In genomic region chr4:33146679-33147291, GRCm38 (mm10) we compare ENCODE assay signal across 10 mouse cellular contexts. TPM values are rescaled to one million over a fixed set of nuclear protein-coding genes. Genes with fewer than 3 reads are reported as not detected.
DNase-seq lines count a peak whose midpoint lies in the region; ATAC-seq and TF ChIP-seq lines count a peak whose summit lies in the region.
"Had no signal": no experiment of that assay in that cellular context is flagged by ENCODE, and none has a peak within 500 bp of the region (broad histone marks: within the 10 kb centered on the region; RNA-seq: fewer than 3 reads in every experiment).

No protein-coding gene starts in this region.

- H3K4me1 ChIP-seq in forebrain, embryonic 11.5 days (replicated peaks; ENCODE audit: control insufficient read depth, insufficient read depth, low read length) = no peaks in the 10 kb centered on the region
- H3K4me1 ChIP-seq in forebrain, embryonic 16.5 days (replicated peaks; ENCODE audit: control insufficient read depth, insufficient read depth, low read length) = no peaks in the 10 kb centered on the region
- H3K4me1 ChIP-seq in lung, embryonic 14.5 days (ENCODE audit: insufficient read depth) = peaks cover 3% of the 10 kb centered on the region; the same call in 1 of the 2 replicates

- no peaks in the 10 kb centered on the region for H3K27me3 ChIP-seq in forebrain, embryonic 11.5 days (ENCODE audit: control insufficient read depth, insufficient read depth, low read length)
- H3K27me3 ChIP-seq in forebrain, embryonic 16.5 days (replicated peaks; ENCODE audit: control insufficient read depth, insufficient read depth, low read length) = no peaks in the 10 kb centered on the region
- no peaks in the 10 kb centered on the region for H3K27me3 ChIP-seq in lung, embryonic 14.5 days (ENCODE audit: insufficient read depth, low read length)

- H3K27ac ChIP-seq in forebrain, embryonic 11.5 days (ENCODE audit: low read depth, low read length) = no peak overlapping the region
- no peak overlapping the region for H3K27ac ChIP-seq in forebrain, embryonic 16.5 days (ENCODE audit: low read length)
- H3K27ac ChIP-seq in lung, embryonic 14.5 days (ENCODE audit: low read depth) = no peak overlapping the region

- H3K4me2 ChIP-seq in forebrain, embryonic 11.5 days (ENCODE audit: low read depth, low read length, severe bottlenecking) = no peak overlapping the region
- no peak overlapping the region for H3K4me2 ChIP-seq in forebrain, embryonic 16.5 days (ENCODE audit: low read length)
- H3K4me2 ChIP-seq in lung, embryonic 14.5 days = peak overlapping the region; percentile 33; the same call in 1 of the 2 replicates

- H3K4me3 ChIP-seq in forebrain, embryonic 11.5 days (ENCODE audit: low read depth, low read length) = no peak overlapping the region
- H3K4me3 ChIP-seq in forebrain, embryonic 16.5 days (replicated peaks; ENCODE audit: low read length) = no peak overlapping the region
- no peak overlapping the region for H3K4me3 ChIP-seq in lung, embryonic 14.5 days (ENCODE audit: low read depth, low read length)

- no peak overlapping the region for H3K9ac ChIP-seq in forebrain, embryonic 11.5 days (ENCODE audit: low read length)
- no peak overlapping the region for H3K9ac ChIP-seq in forebrain, embryonic 16.5 days (replicated peaks; ENCODE audit: low read depth, low read length)
- no peak overlapping the region for H3K9ac ChIP-seq in lung, embryonic 14.5 days

- TF ChIP-seq CTCF in lung, embryonic 14.5 days (IDR thresholded peaks at IDR 0.05; ENCODE audit: low read depth) = no peak

- no peaks in the 10 kb centered on the region for H3K36me3 ChIP-seq in forebrain, embryonic 11.5 days (ENCODE audit: control insufficient read depth, insufficient read depth, low read length)
- no peaks in the 10 kb centered on the region for H3K36me3 ChIP-seq in forebrain, embryonic 16.5 days (ENCODE audit: control insufficient read depth, insufficient read depth)
- H3K36me3 ChIP-seq in lung, embryonic 14.5 days (ENCODE audit: insufficient read depth) = no peaks in the 10 kb centered on the region

- WGBS in forebrain, embryonic 11.5 days = 43% methylated on average over 20 of the region's 20 CpGs
- 39% methylated on average over 20 of the region's 20 CpGs for WGBS in forebrain, embryonic 16.5 days
- WGBS in lung, embryonic 14.5 days = 26% methylated on average over 20 of the region's 20 CpGs

- no peaks in the 10 kb centered on the region for H3K9me3 ChIP-seq in forebrain, embryonic 11.5 days (ENCODE audit: control insufficient read depth, low read length)
- no peaks in the 10 kb centered on the region for H3K9me3 ChIP-seq in forebrain, embryonic 16.5 days (ENCODE audit: control insufficient read depth, low read length)
- no peaks in the 10 kb centered on the region for H3K9me3 ChIP-seq in lung, embryonic 14.5 days (ENCODE audit: low read depth, low read length)

- no peak for ATAC-seq in forebrain, embryonic 11.5 days (replicated peaks; ENCODE audit: low FRiP score)
- ATAC-seq in forebrain, embryonic 16.5 days = no peak
- ATAC-seq in lung, embryonic 14.5 days (ENCODE audit: insufficient read depth) = no peak
- peak; percentile 60 to 61 for ATAC-seq in hematopoietic stem cell, adult 5-6 weeks (replicated peaks in 1 of 2; ENCODE audit: insufficient read depth in 1 of 2, low FRiP score in 2 of 2, low TSS enrichment in 1 of 2, low read depth in 1 of 2, poor library complexity in 2 of 2, severe bottlenecking in 2 of 2)

- DNase-seq in forebrain, embryonic 11.5 days (ENCODE audit: low spot score) = peak; percentile 45
- no peak for DNase-seq in lung, embryonic 14.5 days
- DNase-seq in lung, postnatal 36 days = no peak
- peak; percentile 36 for DNase-seq in retina, embryonic 14.5 days (ENCODE audit: low spot score)
- no peak for DNase-seq in embryo, embryonic 10.5 days (ENCODE audit: low spot score)
- no peak for DNase-seq in spleen, postnatal 4 days (ENCODE audit: low spot score in 2 of 2)
- DNase-seq: kidney, adult 11 months had no signal

RNA-seq across cellular contexts. Expression of gene Gabrr1, which starts 14.5 kb away (rescaled TPM):
- not detected in 2 replicates for polyA plus RNA-seq in forebrain, embryonic 11.5 days (2014; fragmentation: Nextera tagmentation; extraction: Ambion mirVana)
- 0.14 TPM in 1 of 2 replicates, not detected in the other for polyA plus RNA-seq in forebrain, embryonic 16.5 days (2015; fragmentation: Nextera tagmentation; extraction: Ambion mirVana)
- not detected in 2 replicates for polyA plus RNA-seq in lung, embryonic 14.5 days (2014; fragmentation: Nextera tagmentation; extraction: Ambion mirVana)
- total RNA-seq in hematopoietic stem cell, adult 5-6 weeks (2017) = not detected in 2 replicates
- total RNA-seq: liver, adult 2 months had no signal
- polyA plus RNA-seq: liver, adult 2 months had no signal

RNA-seq across cellular contexts. Expression of gene Pm20d2, which starts 42.8 kb away (rescaled TPM):
- polyA plus RNA-seq in forebrain, embryonic 11.5 days (2014; fragmentation: Nextera tagmentation; extraction: Ambion mirVana) = 1.1 and 1.7 TPM in 2 replicates
- polyA plus RNA-seq in forebrain, embryonic 16.5 days (2015; fragmentation: Nextera tagmentation; extraction: Ambion mirVana) = 2.8 and 2.9 TPM in 2 replicates
- polyA plus RNA-seq in lung, embryonic 14.5 days (2014; fragmentation: Nextera tagmentation; extraction: Ambion mirVana) = 0.70 and 0.99 TPM in 2 replicates
- 1.9 and 3.3 TPM in 2 replicates for total RNA-seq in hematopoietic stem cell, adult 5-6 weeks (2017)

Comparison
In these comparisons a context has a peak if more than half of its experiments do, and no peak if none do; other contexts are left out.
1. ATAC-seq: peak in hematopoietic stem cell, adult 5-6 weeks (2 of 2); none in forebrain, embryonic 11.5 days (single experiment), forebrain, embryonic 16.5 days (single experiment) and lung, embryonic 14.5 days (single experiment).
2. DNase-seq: peak in forebrain, embryonic 11.5 days (single experiment) and retina, embryonic 14.5 days (single experiment); none in lung, embryonic 14.5 days (single experiment), lung, postnatal 36 days (single experiment), embryo, embryonic 10.5 days (single experiment) and spleen, postnatal 4 days (0 of 2).